Mouse (Mus musculus): ENCODE data around the gene Crk. TPM values are rescaled to one million over a fixed set of nuclear protein-coding genes. Genes with fewer than 3 reads are reported as not detected.
"Not testable (repeated sequence)": the region's sequence is repeated elsewhere in the genome, so short reads cannot be mapped to it uniquely, and the experiment has no call there.

The Crk gene
- polyA plus RNA-seq, 2 experiments: 20.1 to 24.5 TPM

DNA sequence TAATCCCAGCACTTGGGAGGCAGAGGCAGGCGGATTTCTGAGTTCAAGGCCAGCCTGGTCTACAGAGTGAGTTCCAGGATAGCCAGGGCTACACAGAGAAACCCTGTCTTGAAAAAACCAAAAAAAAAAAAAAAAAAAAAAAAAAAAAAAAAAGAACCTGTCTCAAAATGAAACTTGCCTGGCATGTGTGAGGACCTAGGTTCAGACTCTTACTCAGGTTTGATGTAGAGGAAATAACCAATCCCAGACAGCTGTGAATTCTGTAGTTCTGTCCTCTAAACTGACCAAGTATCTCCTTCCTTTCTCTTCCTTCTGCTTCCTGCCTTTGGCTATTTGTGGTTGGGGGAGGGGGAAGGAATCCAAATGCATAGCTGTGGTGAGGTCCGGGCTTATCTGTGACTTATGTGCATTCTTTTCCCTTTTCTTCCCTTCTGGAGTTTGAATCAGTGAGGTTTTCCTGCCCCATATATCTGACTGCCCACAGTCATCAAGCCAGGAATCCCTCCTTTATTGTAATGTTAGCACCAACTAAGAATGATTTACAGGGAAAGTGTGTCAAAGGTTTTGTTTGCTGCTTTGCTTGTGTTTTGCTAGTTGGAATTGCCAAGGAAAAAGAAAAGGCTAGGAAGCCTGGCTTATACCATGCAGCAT is 8.4 kb downstream of the Crk start:
- no peak for DNase-seq (ENCODE audit: low read depth in 3 of 3, low spot score in 3 of 3)

DNA sequence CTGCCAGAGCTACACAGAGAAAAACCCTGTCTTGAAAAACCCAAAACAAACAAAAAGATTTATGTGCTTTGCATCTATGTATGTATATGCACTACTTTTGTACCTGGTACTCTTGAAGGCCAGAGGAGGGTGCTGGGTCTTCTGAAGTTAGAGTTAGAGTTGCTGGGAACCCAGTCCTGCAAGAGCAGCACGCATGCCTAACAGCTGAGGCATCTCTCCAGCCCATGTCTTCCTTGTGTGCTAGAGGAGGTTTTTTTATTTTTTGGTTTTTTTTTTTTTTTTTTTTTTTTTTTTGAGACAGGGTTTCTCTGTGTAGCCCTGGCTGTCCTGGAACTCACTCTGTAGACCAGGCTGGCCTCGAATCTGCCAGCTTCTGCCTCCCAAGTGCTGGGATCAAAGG is 9.1 kb downstream of the Crk start:
- H3K9ac ChIP-seq (replicated peaks): no peak overlapping the region
- no peaks in the 10 kb centered on the region for H3K9me3 ChIP-seq (ENCODE audit: control insufficient read depth, low read length)
- DNase-seq (ENCODE audit: low read depth in 3 of 3, low spot score in 3 of 3): no peak
- no peak overlapping the region for H3K4me2 ChIP-seq (ENCODE audit: low read depth)
- 80% methylated on average over 2 of the region's 2 CpGs for WGBS (ENCODE audit: insufficient replicate concordance)
- TF ChIP-seq CTCF (IDR thresholded peaks at IDR 0.05; ENCODE audit: low read depth) (no peak), EP300 (IDR thresholded peaks at IDR 0.05; ENCODE audit: low read depth) (no peak)
- peaks cover 41% of the 10 kb centered on the region for H3K36me3 ChIP-seq (replicated peaks; ENCODE audit: control insufficient read depth, insufficient read depth, low read depth)
- no peaks in the 10 kb centered on the region for H3K27me3 ChIP-seq (ENCODE audit: control insufficient read depth, insufficient read depth, low read length)
- ATAC-seq (ENCODE audit: insufficient read depth): no peak
- H3K4me3 ChIP-seq (ENCODE audit: insufficient read depth in 1 of 2, low read depth in 2 of 2, low read length in 2 of 2): no peak overlapping the region
- no peak overlapping the region for H3K27ac ChIP-seq
- H3K4me1 ChIP-seq (replicated peaks; ENCODE audit: control insufficient read depth in 2 of 2, insufficient read depth in 2 of 2, low read length in 1 of 2): peaks cover 0 to 4% of the 10 kb centered on the region in 2 experiments; a peak in 1 of 4 replicates

More for the DNA sequence above, 8.4 kb downstream of the Crk start:
- Histone ChIP-seq H3K4me1 (replicated peaks; ENCODE audit: control insufficient read depth in 2 of 2, insufficient read depth in 2 of 2, low read length in 1 of 2) (peaks cover 0 to 4% of the 10 kb centered on the region in 2 experiments; a peak in 1 of 4 replicates), H3K9me3 (ENCODE audit: control insufficient read depth, low read length) (no peaks in the 10 kb centered on the region), H3K27ac (no peak overlapping the region), H3K9ac (replicated peaks) (no peak overlapping the region), H3K4me2 (ENCODE audit: low read depth) (no peak overlapping the region; the same call in 1 of the 2 replicates), H3K27me3 (ENCODE audit: control insufficient read depth, insufficient read depth, low read length) (no peaks in the 10 kb centered on the region), H3K36me3 (replicated peaks; ENCODE audit: control insufficient read depth, insufficient read depth, low read depth) (peaks cover 43% of the 10 kb centered on the region), H3K4me3 (ENCODE audit: insufficient read depth in 1 of 2, low read depth in 2 of 2, low read length in 2 of 2) (no peak overlapping the region)
- no peak for ATAC-seq (ENCODE audit: insufficient read depth)
- WGBS (ENCODE audit: insufficient replicate concordance): 38% methylated on average over 2 of the region's 2 CpGs
- TF ChIP-seq CTCF (IDR thresholded peaks at IDR 0.05; ENCODE audit: low read depth) (no peak), EP300 (IDR thresholded peaks at IDR 0.05; ENCODE audit: low read depth) (no peak)

DNA sequence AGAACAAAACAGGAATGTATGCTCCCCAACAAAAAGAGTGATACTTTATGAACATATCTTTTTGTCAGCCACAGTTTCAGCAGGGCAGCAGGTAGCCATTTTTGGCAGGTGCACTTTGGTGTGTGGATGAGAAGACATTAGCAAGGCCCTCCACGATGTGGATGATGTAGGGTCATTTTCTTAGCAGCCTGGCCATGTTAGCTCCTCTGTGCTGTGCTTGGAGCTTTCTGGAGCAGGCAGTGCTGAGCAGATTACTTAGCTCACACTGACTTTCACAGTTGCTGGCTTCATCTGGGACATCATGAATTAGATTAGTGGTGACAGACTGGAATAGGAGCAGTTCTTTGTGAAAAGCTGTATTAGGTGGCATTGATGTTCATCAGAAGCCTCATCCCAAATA is 10.9 kb downstream of the Crk start:
- H3K4me3 ChIP-seq (ENCODE audit: insufficient read depth in 1 of 2, low read depth in 2 of 2, low read length in 2 of 2): no peak overlapping the region
- DNase-seq (ENCODE audit: low read depth in 3 of 3, low spot score in 3 of 3): no peak
- no peak for TF ChIP-seq EP300 (IDR thresholded peaks at IDR 0.05; ENCODE audit: low read depth)
- TF ChIP-seq CTCF (IDR thresholded peaks at IDR 0.05; ENCODE audit: low read depth): no peak
- H3K27ac ChIP-seq: no peak overlapping the region
- no peaks in the 10 kb centered on the region for H3K9me3 ChIP-seq (ENCODE audit: control insufficient read depth, low read length)
- WGBS (ENCODE audit: insufficient replicate concordance): 81% methylated on average over 1 of the region's 1 CpGs
- H3K4me2 ChIP-seq (ENCODE audit: low read depth): no peak overlapping the region
- H3K4me1 ChIP-seq (replicated peaks; ENCODE audit: control insufficient read depth in 2 of 2, insufficient read depth in 2 of 2, low read length in 1 of 2): peaks cover 0 to 4% of the 10 kb centered on the region in 2 experiments; a peak in 1 of 4 replicates
- H3K27me3 ChIP-seq (ENCODE audit: control insufficient read depth, insufficient read depth, low read length): no peaks in the 10 kb centered on the region
- no peak overlapping the region for H3K9ac ChIP-seq (replicated peaks)
- no peak for ATAC-seq (ENCODE audit: insufficient read depth)
- H3K36me3 ChIP-seq (replicated peaks; ENCODE audit: control insufficient read depth, insufficient read depth, low read depth): peaks cover 42% of the 10 kb centered on the region

DNA sequence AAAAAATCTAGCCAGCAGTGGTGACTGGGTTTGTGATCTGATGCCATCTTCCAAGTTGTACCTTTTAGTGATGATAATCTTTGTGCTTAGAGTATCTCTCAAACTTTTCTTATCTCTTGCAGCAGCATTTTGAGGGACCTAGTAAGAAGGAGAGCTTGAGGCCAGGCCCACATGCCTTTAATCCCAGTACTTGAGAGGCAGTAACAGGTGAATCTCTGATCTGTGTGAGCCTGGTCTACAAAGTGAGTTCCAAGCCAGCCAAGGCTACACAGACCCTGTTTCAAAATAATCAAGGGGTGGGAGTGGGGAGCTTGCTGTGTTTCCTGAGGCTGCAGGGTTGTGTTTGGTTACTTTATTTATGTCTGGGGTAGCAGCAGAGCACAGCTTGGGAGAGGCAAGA is 12.0 kb downstream of the Crk start:
- Histone ChIP-seq H3K27me3 (ENCODE audit: control insufficient read depth, insufficient read depth, low read length) (no peaks in the 10 kb centered on the region), H3K27ac (no peak overlapping the region), H3K9ac (replicated peaks) (no peak overlapping the region), H3K9me3 (ENCODE audit: control insufficient read depth, low read length) (no peaks in the 10 kb centered on the region), H3K4me2 (ENCODE audit: low read depth) (no peak overlapping the region), H3K4me1 (replicated peaks; ENCODE audit: control insufficient read depth in 2 of 2, insufficient read depth in 2 of 2, low read length in 1 of 2) (peaks cover 0 to 4% of the 10 kb centered on the region in 2 experiments; a peak in 1 of 4 replicates), H3K36me3 (replicated peaks; ENCODE audit: control insufficient read depth, insufficient read depth, low read depth) (peaks cover 47% of the 10 kb centered on the region), H3K4me3 (ENCODE audit: insufficient read depth in 1 of 2, low read depth in 2 of 2, low read length in 2 of 2) (no peak overlapping the region)
- TF ChIP-seq CTCF (IDR thresholded peaks at IDR 0.05; ENCODE audit: low read depth): no peak
- no peak for TF ChIP-seq EP300 (IDR thresholded peaks at IDR 0.05; ENCODE audit: low read depth)
- DNase-seq (ENCODE audit: low read depth in 3 of 3, low spot score in 3 of 3) (no peak), ATAC-seq (ENCODE audit: insufficient read depth) (no peak)

DNA sequence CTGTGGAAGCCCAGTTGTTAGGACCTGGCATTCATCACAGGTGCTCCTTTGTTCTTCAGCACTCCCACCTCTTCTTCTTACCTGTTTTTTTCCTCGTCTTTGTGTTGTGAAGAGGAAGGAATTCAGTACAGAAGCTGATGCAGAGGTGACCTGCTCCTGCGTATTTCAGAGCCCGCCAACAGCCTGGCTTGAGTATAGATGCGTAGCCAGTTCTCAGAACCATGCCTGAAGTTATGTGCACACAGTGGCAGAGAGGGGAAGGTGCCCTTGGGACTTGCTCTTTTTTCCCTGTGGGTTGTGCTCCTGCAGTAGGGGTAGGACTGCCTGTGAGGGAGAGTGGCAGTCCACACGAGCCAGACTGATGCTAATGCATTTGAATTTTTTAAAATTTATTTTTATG is 14.5 kb downstream of the Crk start:
- Histone ChIP-seq H3K27ac (no peak overlapping the region), H3K4me3 (ENCODE audit: insufficient read depth in 1 of 2, low read depth in 2 of 2, low read length in 2 of 2) (no peak overlapping the region), H3K27me3 (ENCODE audit: control insufficient read depth, insufficient read depth, low read length) (no peaks in the 10 kb centered on the region), H3K9me3 (ENCODE audit: control insufficient read depth, low read length) (no peaks in the 10 kb centered on the region), H3K4me1 (replicated peaks; ENCODE audit: control insufficient read depth in 2 of 2, insufficient read depth in 2 of 2, low read length in 1 of 2) (no peaks in the 10 kb centered on the region), H3K9ac (replicated peaks) (no peak overlapping the region), H3K36me3 (replicated peaks; ENCODE audit: control insufficient read depth, insufficient read depth, low read depth) (peaks cover 69% of the 10 kb centered on the region), H3K4me2 (ENCODE audit: low read depth) (no peak overlapping the region)
- TF ChIP-seq CTCF (IDR thresholded peaks at IDR 0.05; ENCODE audit: low read depth) (no peak), EP300 (IDR thresholded peaks at IDR 0.05; ENCODE audit: low read depth) (no peak)
- WGBS (ENCODE audit: insufficient replicate concordance): 89% methylated on average over 5 of the region's 5 CpGs
- ATAC-seq (ENCODE audit: insufficient read depth): no peak
- no peak for DNase-seq (ENCODE audit: low read depth in 3 of 3, low spot score in 3 of 3)

DNA sequence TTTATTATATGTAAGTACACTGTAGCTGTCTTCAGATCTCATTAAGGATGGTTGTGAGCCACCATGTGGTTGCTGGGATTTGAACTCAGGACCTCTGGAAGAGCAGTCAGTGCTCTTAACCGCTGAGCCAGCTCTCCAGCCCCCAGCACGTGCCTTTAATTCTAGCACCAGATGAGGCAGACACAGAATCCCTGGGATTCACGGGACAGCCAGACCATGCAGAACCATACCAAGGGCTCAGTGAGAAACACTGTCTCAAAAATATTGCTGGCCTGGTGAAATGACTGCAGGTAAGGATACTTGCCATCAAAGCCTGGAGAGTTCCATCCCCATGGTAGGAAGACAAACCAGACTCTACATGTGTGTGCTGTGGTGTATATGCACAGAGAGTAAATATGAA is 18.4 kb downstream of the Crk start:
- ATAC-seq (ENCODE audit: insufficient read depth); H3K9me3 ChIP-seq (ENCODE audit: control insufficient read depth, low read length): not testable (repeated sequence)
- WGBS (ENCODE audit: insufficient replicate concordance): 91% methylated on average over 3 of the region's 3 CpGs

More for the DNA sequence above, 18.4 kb downstream of the Crk start:
- not testable (repeated sequence) for DNase-seq (ENCODE audit: low read depth in 3 of 3, low spot score in 3 of 3); H3K4me3 ChIP-seq (ENCODE audit: insufficient read depth in 1 of 2, low read depth in 2 of 2, low read length in 2 of 2); H3K9ac ChIP-seq (replicated peaks); H3K27me3 ChIP-seq (ENCODE audit: control insufficient read depth, insufficient read depth, low read length); H3K4me1 ChIP-seq (replicated peaks; ENCODE audit: control insufficient read depth in 2 of 2, insufficient read depth in 2 of 2, low read length in 1 of 2); H3K4me2 ChIP-seq (ENCODE audit: low read depth); H3K27ac ChIP-seq
- peaks cover 72% of the 10 kb centered on the region for H3K36me3 ChIP-seq (replicated peaks; ENCODE audit: control insufficient read depth, insufficient read depth, low read depth)

All from liver, embryonic 14.5 days (tissue).